Mouse (Mus musculus) layer of hippocampus, adult 8-10 months (tissue): ENCODE measurements around the gene Pdcd2l. TPM values are rescaled to one million over a fixed set of nuclear protein-coding genes. Genes with fewer than 3 reads are reported as not detected.
A peak's percentile ranks its signal among the peaks of the same experiment; 100 is the strongest.

Experiments used
- DNase-seq, 2 experiments: peaks; one replicate each; pipeline ENCODE4 v3.0.0; 2022; ENCODE audit warnings: low spot score in 2 of 2
- total RNA-seq, 4 experiments: library from RNA; stranded (reverse); gene quantifications; 2 replicates each; pipeline ENCODE4 v1.2.4; 2022

Pdcd2l gene
- total RNA-seq, 4 experiments from 2014 or later, result 22.8 to 28.3 (median 24.4) TPM

DNA sequence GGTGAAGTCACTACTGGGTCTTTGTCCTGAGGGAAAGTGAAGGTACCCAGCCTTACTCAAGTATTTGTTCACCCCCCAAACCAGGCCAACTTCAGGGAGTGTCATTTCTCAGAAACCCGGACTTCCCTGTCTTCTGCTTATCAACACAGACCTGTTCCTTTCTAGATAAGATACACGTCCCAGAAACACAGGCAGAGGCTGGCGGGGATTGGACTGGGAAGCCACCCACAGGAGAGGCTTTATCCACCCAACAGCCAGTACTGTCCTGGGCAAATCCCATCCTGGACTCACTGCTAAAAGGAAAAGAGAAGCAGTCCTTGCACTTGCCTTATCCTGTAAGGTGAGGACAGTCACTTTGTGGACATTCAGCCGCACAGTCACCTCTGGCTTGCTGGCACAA, 49.3 kb downstream of the Pdcd2l start:
- no peak for DNase-seq

DNA sequence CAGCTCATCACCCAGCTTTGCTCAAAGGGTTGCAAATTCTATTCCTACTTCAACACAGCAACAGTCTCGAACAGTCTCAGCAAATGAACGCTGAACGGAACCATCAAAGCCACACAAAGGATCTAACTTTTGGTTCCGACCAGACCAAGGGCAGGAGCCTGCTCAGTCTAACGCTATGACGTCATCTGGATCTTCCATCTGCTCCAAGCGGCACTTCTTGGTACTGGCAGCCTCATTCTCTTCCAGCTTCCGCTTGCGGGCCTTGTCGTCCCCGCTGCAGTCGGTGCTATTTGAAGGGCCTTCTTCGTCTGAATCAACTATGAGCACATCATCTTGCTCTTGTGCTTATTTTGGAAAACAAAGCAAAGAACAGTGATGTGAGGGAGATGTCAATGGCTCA, 55.3 kb downstream of the Pdcd2l start:
- peak; percentile 22 to 30 for DNase-seq

DNA sequence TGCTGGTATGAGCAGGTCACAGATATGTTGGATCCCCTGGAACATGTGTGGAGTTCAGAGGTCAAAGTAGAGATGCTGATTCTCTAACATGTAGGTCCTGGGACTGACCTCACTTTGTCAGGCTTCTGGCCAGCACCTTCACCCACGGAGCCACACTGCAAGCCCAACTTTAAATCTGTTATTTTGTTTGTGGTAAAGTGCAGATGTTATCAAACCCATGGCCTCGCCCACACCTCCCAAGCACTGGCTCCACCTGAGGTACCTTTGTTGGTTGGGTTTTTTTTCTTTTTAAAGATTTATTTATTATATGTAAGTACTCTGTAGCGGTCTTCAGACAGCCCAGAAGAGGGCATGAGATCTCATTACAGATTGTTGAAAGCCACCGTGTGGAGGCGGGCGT, 57.0 kb downstream of the Pdcd2l start:
- DNase-seq, result no peak

Other genes with a start within 250 kb of the Pdcd2l start
- not detected for gene Scgb2b27, start 182.7 kb downstream of the Pdcd2l start, total RNA-seq
- gene Scgb1b27, start 175.2 kb downstream of the Pdcd2l start, total RNA-seq, result not detected
- gene Scgb1b30, start 101.2 kb downstream of the Pdcd2l start, total RNA-seq, result not detected
- gene Wtip, start 63.4 kb downstream of the Pdcd2l start, total RNA-seq, result 10 to 100 TPM; 12.5 to 15.4 (median 13.7) TPM
- gene Uba2, start 27.1 kb downstream of the Pdcd2l start, total RNA-seq, result 10 to 100 TPM; 81.8 to 91.5 (median 88.2) TPM
- 100 to 1,000 TPM; 765 to 848 (median 808) TPM for gene Gpi1, start 33.7 kb upstream of the Pdcd2l start, total RNA-seq
- not detected for gene Gm6096, start 54.4 kb upstream of the Pdcd2l start, total RNA-seq
- 10 to 100 TPM; 41.2 to 45.6 (median 41.6) TPM for gene 4931406P16Rik, start 116.9 kb upstream of the Pdcd2l start, total RNA-seq
- 10 to 100 TPM; 80.6 to 95.3 (median 90.6) TPM for gene Lsm14a, start 196.7 kb upstream of the Pdcd2l start, total RNA-seq